Mouse (Mus musculus) kidney, adult 2 months (tissue): ENCODE results near the gene Dynlt1b. TPM values are rescaled to one million over a fixed set of nuclear protein-coding genes. Genes with fewer than 3 reads are reported as not detected.
A peak's percentile ranks its signal among the peaks of the same experiment; 100 is the strongest.
"Not testable (repeated sequence)": the region's sequence is repeated elsewhere in the genome, so short reads cannot be mapped to it uniquely, and the experiment has no call there.

Source experiments
- DNase-seq: peaks from one replicate; pipeline ENCODE4 v3.0.0; 2021
- H3K27ac ChIP-seq: fragments of 200-500 bp; 2 replicates; pipeline ENCODE4 v1.5.1; 2012; ENCODE audit warnings: low read depth, low read length, control low read depth, inconsistent platforms; ENCODE audit not compliant: insufficient read depth
- H3K27me3 ChIP-seq: fragments of 200-500 bp; replicated peaks from 2 replicates; pipeline ENCODE4 v1.6.1; 2012; ENCODE audit warnings: mild to moderate bottlenecking, moderate library complexity, low read length, inconsistent platforms; ENCODE audit not compliant: control insufficient read depth, insufficient read depth
- H3K36me3 ChIP-seq: fragments of 200-500 bp; 2 replicates; pipeline ENCODE4 v1.6.1; 2012; ENCODE audit warnings: mild to moderate bottlenecking, moderate library complexity, low read length, inconsistent platforms; ENCODE audit not compliant: control insufficient read depth, insufficient read depth
- H3K4me1 ChIP-seq: fragments of 200-500 bp; 2 replicates; pipeline ENCODE4 v1.6.1; 2011; ENCODE audit warnings: low read length; ENCODE audit not compliant: control insufficient read depth, insufficient read depth
- H3K4me3 ChIP-seq: fragments of 200-500 bp; 2 replicates; pipeline ENCODE4 v1.5.1; 2011; ENCODE audit warnings: mild to moderate bottlenecking, low read depth, low read length, control low read depth; ENCODE audit not compliant: insufficient read depth
- WGBS: fragments of 180-500 bp; shearing (Covaris S2); methylation state at CpG from one replicate; pipeline ENCODE4 v1.1.7; 2018; 5-methylcytosine and 5-hydroxymethylcytosine counted together
- polyA plus RNA-seq: library from polyadenylated mRNA; depleted of rRNA; stranded (reverse); fragments of >200 nt; gene quantifications from 2 replicates; pipeline ENCODE4 v1.2.3, GENCODE M21; 2012

The Dynlt1b gene
- polyA plus RNA-seq, 1 experiment: 213 TPM

DNA sequence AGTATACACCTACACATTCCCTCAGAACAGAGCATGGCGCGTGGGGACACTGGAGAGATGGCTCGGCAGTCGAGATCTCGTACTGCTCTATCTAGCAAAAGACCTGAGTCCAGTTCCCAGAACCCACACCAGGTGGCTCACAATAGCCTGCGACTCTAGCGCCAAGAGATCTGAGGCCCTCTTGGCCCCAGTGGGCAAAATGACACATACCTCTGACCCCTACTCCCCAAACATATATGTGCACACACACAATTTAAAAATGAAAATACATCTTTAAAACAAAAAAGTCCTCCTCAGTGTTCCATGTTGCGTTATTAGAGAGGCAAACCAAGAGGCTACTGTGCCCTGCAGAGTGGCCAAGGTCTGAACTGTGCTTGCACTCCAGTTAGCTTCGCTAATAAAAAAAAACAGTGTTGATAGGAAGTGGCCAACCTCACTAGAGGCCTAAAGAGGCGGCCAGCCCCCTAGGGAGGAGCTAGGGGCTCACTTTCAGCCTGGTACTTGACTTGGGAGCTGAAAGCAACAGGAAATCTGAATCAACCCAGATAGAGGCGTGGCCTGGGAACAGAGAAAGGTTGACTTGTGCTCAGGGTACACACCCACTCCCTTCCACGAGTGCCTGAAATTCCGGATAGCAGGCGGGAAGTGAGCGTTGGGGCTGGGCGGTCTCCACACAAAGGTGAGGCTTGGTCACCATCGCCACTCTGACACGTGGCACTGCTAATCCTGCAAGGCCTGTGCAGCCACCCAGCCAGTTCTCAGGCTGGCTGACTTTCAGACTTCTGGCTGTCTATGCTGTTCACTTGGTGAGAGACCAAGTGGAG lies 37.9 kb downstream of the Dynlt1b start:
- not testable (repeated sequence) for H3K4me1 ChIP-seq, H3K4me3 ChIP-seq, DNase-seq, H3K27ac ChIP-seq, H3K27me3 ChIP-seq, H3K36me3 ChIP-seq
- 57% methylated on average over 18 of the region's 18 CpGs for WGBS

GRCm38 (mm10) chr17:6470031-6470430 lies 40.1 kb downstream of the Dynlt1b start:
- H3K36me3 ChIP-seq, H3K4me3 ChIP-seq, H3K4me1 ChIP-seq, DNase-seq, H3K27ac ChIP-seq, H3K27me3 ChIP-seq: not testable (repeated sequence)
- WGBS: 94% methylated on average over 2 of the region's 3 CpGs

DNA sequence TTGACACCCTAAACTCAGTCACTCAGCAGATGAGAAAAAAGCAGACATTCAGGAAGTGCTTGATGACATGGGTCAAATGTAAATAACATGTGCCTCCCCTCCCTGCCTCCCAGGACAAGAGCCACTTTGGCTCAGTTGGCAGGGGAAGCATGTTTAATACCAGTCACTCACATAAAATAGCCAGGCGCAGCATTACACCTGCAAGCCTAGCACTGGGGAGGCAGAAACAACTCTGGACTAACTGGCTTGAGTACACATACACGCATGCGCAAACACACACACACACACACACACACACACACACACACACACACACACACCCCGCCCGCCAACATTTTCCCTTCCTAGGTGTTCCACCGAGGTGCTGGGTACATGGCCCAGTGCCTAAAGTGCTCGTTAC lies 40.8 kb downstream of the Dynlt1b start:
- not testable (repeated sequence) for H3K27me3 ChIP-seq, DNase-seq, H3K4me1 ChIP-seq, H3K27ac ChIP-seq, H3K4me3 ChIP-seq, H3K36me3 ChIP-seq
- WGBS: 75% methylated on average over 5 of the region's 7 CpGs

- 96% methylated on average over 6 of the region's 6 CpGs for WGBS
- H3K27me3 ChIP-seq, H3K4me1 ChIP-seq, H3K36me3 ChIP-seq, DNase-seq, H3K27ac ChIP-seq, H3K4me3 ChIP-seq: not testable (repeated sequence)
These were observed 45.4 kb downstream of the Dynlt1b start for GRCm38 (mm10) chr17:6475270-6475669.

DNA sequence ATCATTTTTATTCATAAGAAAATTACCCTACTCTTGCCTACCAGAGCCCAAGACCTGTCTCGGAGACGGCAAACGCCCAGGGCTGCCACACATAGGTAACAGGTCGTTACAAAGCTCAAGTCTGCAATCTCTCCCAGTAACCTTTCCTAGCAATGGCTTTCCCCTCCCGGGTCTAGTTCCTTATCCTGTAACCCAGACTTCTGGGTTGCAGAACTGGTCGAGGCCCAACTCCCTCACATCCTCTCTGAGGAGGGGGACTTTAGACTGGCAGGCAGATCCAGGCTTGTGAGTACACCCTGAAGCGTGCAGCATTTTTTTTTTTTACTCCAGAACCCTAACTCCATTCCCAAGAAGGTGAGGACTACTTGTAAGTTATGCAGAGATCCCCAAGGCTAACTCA lies 46.0 kb downstream of the Dynlt1b start:
- H3K27me3 ChIP-seq, H3K27ac ChIP-seq, DNase-seq, H3K36me3 ChIP-seq, H3K4me1 ChIP-seq: not testable (repeated sequence)
- peak overlapping the region; percentile 24; the same call in 1 of the 2 replicates for H3K4me3 ChIP-seq
- 57% methylated on average over 7 of the region's 7 CpGs for WGBS

- H3K27ac ChIP-seq, H3K27me3 ChIP-seq, H3K36me3 ChIP-seq, H3K4me1 ChIP-seq, DNase-seq: not testable (repeated sequence)
- under 1% methylated on average over 45 of the region's 45 CpGs for WGBS
- peak overlapping the region; percentile 56 for H3K4me3 ChIP-seq
These were observed 46.6 kb downstream of the Dynlt1b start for GRCm38 (mm10) chr17:6476495-6476947.

DNA sequence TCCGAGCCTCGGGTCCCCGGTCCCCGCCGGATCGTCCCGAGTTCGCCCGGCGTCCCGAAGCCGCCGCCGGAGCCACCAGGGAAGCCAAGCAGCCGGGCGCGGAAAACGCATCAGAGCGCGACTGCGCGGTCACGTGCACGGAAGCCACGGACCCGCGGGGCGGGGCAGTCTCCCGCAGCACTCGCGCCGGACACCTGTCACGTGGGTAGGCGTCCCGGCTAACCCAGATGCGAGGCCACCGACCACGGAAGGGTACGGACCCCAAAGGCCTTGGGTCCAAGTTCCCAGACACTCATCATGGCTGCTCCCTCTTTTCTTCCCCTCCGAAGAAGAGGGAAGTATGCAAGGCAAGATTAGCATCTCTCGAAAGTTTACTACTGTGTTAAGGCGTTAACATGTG lies 47.1 kb downstream of the Dynlt1b start:
- 1% methylated on average over 42 of the region's 42 CpGs for WGBS
- DNase-seq, H3K4me1 ChIP-seq, H3K27ac ChIP-seq, H3K27me3 ChIP-seq, H3K36me3 ChIP-seq: not testable (repeated sequence)
- peak overlapping the region; percentile 56 for H3K4me3 ChIP-seq

DNA sequence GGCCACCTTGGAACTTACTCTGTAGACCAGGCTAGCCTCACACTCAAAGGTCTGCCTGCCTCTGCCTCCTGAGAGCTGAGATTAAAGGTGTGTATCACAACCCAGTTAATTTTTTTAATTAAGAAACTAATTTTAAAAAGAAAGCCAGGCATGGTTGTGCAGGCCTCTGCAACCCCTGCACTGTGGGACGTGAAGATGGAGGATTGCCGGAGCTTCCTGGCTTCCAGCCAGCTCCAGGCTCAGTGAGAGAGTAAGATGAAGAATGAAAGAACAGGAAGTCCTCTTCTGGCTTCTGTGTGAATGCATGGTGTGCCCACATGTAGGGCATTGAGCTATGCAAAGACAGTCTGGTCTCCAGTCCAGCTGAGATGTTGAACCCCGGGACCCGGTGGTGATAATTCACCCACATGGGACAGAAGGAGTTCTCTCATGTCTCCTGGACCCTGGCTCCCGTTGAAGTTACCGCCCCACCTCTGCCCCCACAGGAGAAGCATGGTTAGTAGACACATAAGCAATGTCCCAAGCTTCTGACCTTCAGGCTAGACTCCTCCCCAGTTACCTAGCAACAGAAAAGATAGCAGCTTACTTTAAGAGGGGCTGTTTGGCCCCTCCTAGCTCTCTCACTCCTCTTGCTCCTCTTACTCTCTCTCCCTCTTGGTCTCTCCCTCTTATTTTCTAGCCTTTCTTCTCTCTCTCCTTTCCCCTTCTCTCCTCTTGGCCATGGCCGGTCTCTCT lies 51.1 kb downstream of the Dynlt1b start:
- H3K27ac ChIP-seq, H3K27me3 ChIP-seq, H3K4me1 ChIP-seq, H3K4me3 ChIP-seq, H3K36me3 ChIP-seq, DNase-seq: not testable (repeated sequence)
- WGBS: 43% methylated on average over 5 of the region's 7 CpGs

GRCm38 (mm10) chr17:6481590-6481963 lies 51.7 kb downstream of the Dynlt1b start:
- H3K36me3 ChIP-seq, H3K4me1 ChIP-seq, DNase-seq, H3K4me3 ChIP-seq, H3K27ac ChIP-seq, H3K27me3 ChIP-seq: not testable (repeated sequence)
- 81% methylated on average over 12 of the region's 12 CpGs for WGBS

DNA sequence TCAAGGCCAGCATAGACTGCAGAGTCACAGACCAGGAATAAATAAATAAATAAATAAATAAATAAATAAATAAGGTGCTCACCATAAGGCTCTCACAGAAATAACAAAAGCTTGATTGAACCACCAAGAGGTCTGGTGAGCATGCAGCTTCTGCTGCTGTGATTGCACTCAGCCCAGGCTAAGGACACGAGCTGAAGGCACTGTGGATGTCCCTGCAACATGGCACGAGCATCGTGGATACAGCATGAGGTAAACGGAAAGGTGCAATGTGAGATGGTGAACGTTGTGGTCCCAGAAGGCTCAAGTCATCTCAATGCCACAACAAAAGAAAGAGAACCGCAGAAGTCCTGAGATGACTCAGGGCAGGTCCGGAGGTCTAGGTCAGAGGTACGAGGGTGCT lies 52.3 kb downstream of the Dynlt1b start:
- DNase-seq, H3K27ac ChIP-seq: not testable (repeated sequence)

More for the DNA sequence above, 52.3 kb downstream of the Dynlt1b start:
- H3K36me3 ChIP-seq, H3K4me1 ChIP-seq, H3K27me3 ChIP-seq, H3K4me3 ChIP-seq: not testable (repeated sequence)
- WGBS: 81% methylated on average over 8 of the region's 8 CpGs
